Mouse (Mus musculus) embryonic fibroblast, embryonic 13.5 days (primary cell): ENCODE results near the gene Atg7.

Experiments
- CTCF ChIP-seq: IDR thresholded peaks from 2 replicates; pipeline ENCODE4 v1.5.1; 2011; ENCODE audit warnings: mild to moderate bottlenecking, control low read depth, low read length, moderate library complexity, borderline replicate concordance; ENCODE audit not compliant: insufficient read depth
- POLR2A ChIP-seq: IDR thresholded peaks from 2 replicates; pipeline ENCODE4 v1.6.1; 2011; ENCODE audit warnings: low read depth, mild to moderate bottlenecking, control low read depth, low read length, moderate library complexity

GRCm38 (mm10) chr6:114862046-114862445, 219.1 kb downstream of the Atg7 start:
- TF ChIP-seq CTCF (no peak), POLR2A (no peak)
